ENCODE assay signal across 16 mouse cellular contexts in the genomic region with DNA sequence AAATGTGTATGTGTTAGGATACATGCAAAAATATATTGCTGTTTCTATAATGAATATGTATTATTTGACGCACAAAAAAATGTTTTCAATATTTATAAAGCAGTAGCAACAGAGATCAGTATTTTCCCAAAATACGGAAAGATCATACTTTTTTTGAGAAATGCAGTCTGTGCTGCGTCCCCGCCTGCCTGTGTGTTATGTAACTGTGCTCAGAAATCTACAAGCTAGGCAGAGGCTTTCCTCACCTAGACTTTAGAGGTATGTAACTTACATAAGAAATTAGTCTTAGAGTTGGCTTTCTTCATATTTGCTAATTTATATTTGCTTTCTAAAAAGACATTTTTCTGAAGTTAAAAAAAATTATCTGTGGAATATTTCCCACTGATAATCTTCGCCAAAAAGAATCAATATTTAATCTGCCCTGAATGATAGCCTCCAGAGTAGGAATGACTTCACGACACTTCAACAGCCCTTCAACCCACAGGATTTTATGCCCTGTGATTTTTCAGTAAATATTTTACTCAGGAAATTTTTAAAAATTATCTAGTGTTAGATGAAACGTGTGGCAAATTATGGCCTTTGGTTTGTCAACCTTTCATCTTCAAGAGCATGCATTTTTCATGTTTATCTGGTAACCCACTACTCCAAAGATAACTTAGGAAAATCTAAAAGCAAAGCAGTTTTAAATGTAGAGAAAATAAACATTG. TPM values are rescaled to one million over a fixed set of nuclear protein-coding genes. Genes with fewer than 3 reads are reported as not detected.
"Had no signal": no experiment of that assay in that cellular context is flagged by ENCODE, and none has a peak within 500 bp of the region (broad histone marks: within the 10 kb centered on the region; RNA-seq: fewer than 3 reads in every experiment).

No protein-coding gene starts in this region.

- DNase-seq: kidney, adult 11 months; kidney, postnatal 14 days; kidney, postnatal 4 days; liver, embryonic 13.5 days; lung, adult 2 months; lung, postnatal 14 days; lung, postnatal 4 days; midbrain, embryonic 14.5 days; spleen, adult 18-20 months; thymus, adult 18-20 months; thymus, postnatal 36 days had no signal

- H3K4me3 ChIP-seq: intestine, embryonic 15.5 days; kidney, embryonic 15.5 days; liver, embryonic 13.5 days; stomach, embryonic 15.5 days had no signal

- H3K27ac ChIP-seq: intestine, embryonic 15.5 days; liver, embryonic 13.5 days; stomach, embryonic 15.5 days had no signal

RNA-seq across cellular contexts. Expression of a gene that starts 44.7 kb away (rescaled TPM):
- total RNA-seq: megakaryocyte progenitor cell, adult 5-6 weeks; megakaryocyte-erythroid progenitor cell, adult 5-6 weeks had no signal
